Mouse (Mus musculus): ENCODE measurements around the gene Gdpd5. TPM values are rescaled to one million over a fixed set of nuclear protein-coding genes. Genes with fewer than 3 reads are reported as not detected.

Gdpd5 gene
- total RNA-seq, 2 experiments from 2014 or later, result 5.4 to 7.5 TPM

GRCm38 (mm10) chr7:99438881-99439280 lies 57.7 kb downstream of the Gdpd5 start:
- DNase-seq (ENCODE audit: low spot score in 2 of 2), result no peak

DNA sequence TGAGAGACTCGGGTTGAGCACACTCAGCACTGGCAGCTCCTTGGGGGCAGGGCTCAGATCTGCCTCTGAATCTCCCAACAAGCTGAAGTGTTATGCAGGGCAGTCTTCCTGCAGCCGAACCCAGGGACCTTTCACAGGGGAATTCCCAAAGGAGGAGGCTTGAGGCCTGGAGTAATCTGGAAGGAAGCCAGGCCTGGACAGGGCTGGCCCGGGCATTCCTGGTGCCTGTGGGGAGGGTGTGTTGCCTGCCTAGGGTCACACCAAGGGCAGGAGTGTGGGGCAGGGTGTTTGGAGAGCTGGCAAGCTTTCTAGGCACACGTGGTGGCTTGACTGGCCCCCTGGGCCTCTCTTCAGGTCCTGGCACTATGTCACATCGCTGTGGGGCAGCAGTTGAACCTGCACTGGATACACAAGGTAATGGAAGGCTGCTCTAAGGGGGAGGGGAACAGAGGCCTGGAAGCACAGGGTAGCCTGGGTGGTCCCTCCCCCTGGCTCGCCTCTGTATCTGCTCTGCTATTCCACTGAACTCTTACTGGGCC lies 60.4 kb downstream of the Gdpd5 start:
- DNase-seq (ENCODE audit: low spot score in 2 of 2), result peak in 1 of 2 experiments; percentile 32

DNA sequence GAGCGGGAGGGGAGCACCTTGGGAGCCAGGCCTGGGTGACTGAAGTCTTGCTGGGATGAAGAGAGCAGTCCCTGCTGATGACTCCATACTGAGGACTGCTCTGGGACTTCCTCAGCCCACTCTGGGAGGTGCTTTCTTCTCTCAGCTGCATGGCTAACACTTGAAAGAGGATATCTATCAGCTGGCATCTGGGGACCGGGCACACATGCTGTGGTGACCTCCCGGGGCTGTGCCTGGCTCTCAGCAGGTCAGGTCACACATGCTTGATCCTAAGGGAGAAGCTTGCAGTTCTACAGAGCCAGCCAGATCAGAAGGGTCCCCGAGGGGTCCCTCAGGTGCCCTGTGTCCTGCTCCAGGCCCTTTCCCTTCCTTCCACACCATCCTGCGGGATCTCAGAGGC lies 62.0 kb downstream of the Gdpd5 start:
- no peak for DNase-seq (ENCODE audit: low spot score in 2 of 2)

DNA sequence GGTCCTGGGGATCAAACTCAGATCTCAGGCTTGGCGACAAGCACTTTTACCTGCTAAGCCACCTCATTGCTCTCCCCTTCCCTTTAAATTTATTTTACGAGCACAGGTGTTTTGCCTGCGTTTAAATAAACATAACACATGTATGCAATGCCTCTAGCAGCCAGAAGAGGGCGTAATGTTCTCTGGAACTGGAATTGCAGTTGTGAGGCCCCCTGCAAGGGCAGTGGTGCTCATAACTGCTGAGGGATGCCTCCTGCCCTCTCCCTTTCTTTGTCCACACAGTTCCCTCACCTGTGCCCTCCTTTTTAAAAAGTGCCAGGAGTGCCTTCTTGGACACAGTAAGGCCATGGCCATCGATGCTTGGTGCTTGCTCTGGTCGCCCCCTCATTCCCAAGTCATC lies 62.8 kb downstream of the Gdpd5 start:
- DNase-seq (ENCODE audit: low spot score in 2 of 2), result no peak

DNA sequence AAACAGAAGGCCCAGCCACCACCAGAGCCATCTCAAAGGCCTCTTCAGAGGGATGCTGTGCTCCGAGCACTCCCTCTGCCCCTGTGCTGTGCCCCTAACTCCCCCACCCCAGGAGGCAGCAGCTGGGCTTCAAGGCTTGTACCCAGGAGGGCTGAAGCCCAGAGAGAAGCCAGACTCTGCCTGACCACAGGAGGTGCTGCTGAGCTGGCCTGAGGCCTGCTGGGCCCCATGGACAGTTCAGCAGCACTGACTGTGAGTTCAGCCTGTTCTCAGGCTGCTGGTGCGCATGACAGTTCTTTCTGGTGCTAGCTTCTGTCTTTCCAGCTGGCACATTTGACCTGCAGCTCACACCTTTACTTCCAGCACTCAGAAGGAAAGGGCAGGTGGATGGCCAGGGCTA lies 64.6 kb downstream of the Gdpd5 start:
- DNase-seq (ENCODE audit: low spot score in 2 of 2), result no peak

GRCm38 (mm10) chr7:99447323-99447722 lies 66.1 kb downstream of the Gdpd5 start:
- no peak for DNase-seq (ENCODE audit: low spot score in 2 of 2)

- no peak for DNase-seq (ENCODE audit: low spot score in 2 of 2)
Measured at GRCm38 (mm10) chr7:99448619-99449018, 67.4 kb downstream of the Gdpd5 start.

DNA sequence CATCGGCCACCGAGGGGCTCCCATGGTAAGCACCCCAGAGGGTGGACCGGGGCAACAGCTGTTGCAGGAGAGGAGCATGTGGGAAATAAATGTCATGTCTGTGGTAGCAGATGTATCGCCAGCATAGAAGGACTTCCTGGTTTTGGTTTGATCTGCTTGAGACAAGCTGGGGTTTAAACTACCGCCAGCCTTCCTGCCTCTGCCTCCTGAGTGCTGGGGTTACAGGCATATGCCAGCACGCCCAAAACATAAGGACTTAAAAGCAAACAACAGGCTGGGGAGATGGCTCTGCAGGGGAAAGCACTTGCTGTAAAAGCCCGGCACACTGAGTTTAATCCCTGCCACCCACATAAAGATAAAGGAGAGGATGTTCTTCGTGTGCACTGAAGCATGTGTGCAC lies 67.8 kb downstream of the Gdpd5 start:
- no peak for DNase-seq (ENCODE audit: low spot score in 2 of 2)

GRCm38 (mm10) chr7:99449751-99450150 lies 68.5 kb downstream of the Gdpd5 start:
- DNase-seq (ENCODE audit: low spot score in 2 of 2), result no peak

- DNase-seq (ENCODE audit: low spot score in 2 of 2), result peak; percentile 50 to 75
Measured at GRCm38 (mm10) chr7:99450703-99451102, 69.5 kb downstream of the Gdpd5 start.

GRCm38 (mm10) chr7:99452859-99453258 lies 71.6 kb downstream of the Gdpd5 start:
- DNase-seq (ENCODE audit: low spot score in 2 of 2), result no peak

GRCm38 (mm10) chr7:99454044-99454443 lies 72.8 kb downstream of the Gdpd5 start:
- DNase-seq (ENCODE audit: low spot score in 2 of 2), result no peak

DNA sequence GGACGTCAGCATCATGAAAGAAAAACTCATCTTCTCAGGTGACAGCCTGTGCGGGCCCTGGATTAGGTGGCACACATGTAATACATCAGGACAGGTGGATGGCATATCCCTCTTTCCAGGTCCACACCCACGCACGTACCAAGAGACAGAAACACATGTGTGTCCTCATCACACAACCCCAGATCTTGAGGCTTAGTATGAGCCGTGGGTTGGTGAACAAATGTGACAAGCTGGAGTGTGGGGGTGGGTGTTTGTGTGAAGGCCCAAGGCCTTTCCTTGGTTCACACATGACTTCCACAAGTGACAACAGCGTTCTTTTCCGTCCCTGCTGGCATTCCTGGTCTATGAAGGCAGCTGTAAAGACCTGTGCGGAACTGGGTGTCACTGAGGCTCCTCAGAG lies 77.6 kb downstream of the Gdpd5 start:
- DNase-seq (ENCODE audit: low spot score in 2 of 2), result no peak

DNA sequence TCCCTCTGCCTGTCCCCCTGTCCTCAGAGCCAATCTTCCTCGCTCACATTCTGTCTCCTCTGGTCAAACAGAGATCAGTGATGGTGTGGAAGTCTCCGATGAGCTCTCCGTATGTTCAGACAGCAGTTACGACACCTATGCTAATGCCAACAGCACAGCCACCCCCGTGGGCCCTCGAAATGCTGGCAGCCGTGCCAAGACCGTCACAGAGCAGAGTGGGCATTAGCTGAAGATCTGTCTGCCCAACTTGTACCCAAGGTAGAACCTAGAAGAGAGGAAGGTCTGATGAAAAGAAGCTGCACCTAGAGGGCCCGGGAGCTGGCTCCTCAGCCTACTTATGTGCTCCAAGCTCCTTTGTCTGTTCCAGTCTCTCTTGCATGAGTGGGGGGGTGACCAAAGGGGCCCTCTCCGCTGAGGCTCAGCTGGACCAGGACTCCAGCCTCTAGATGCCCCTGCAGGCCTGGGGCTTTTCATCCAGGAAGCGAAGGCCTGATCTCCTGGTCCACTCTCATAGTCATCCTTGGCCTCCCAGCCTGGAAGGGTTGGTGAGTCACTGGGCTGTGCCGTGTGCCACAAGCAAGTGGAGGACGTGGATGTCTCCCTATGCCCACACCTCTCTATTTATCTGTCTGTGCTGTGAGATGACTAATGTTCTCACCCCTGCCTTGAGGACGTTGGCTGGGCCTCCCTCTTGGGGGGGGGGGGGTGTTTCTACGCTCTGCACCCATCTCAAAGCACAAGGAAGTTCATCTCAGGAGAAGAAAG lies 78.9 kb downstream of the Gdpd5 start:
- DNase-seq (ENCODE audit: low spot score in 2 of 2), result no peak

DNA sequence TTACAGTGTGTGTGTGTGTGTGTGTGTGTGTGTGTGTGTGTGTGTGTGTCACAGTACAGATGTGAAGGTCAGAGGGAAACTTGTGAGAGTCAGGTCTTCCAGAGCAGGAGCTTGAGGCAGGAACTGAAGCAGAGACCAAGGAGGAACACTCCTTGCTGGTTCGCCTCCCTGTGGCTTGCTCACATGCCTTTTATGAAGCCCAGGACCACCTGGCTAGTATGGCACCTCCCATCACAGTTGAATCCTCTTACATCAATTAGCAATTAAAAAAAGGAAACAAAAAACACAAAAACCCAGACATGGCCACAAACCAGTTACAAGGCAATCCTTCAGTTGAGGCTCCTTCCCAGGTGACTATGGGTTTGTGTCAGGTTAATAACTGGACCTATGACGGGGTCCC lies 81.9 kb downstream of the Gdpd5 start:
- no peak for DNase-seq (ENCODE audit: low spot score in 2 of 2)

DNA sequence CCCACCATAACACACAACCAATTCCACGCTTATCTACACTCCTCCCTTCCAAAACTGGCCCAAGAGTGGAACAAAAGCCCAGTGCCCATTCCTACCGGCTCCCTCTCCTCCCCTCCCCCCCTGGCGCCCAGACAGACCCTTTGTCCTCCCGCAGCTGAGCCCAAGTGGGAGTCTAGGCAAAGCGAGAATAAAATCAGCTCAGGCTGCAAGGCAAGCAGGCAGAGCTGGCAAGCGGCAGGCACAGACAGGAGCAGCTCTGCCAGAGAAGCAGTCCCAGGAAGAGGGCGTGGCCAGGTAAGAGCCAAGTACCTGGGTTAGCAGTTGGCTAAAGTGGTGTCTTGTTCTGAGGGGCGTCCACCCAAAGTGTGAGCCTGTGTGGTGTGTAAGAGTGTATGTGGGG lies 84.6 kb downstream of the Gdpd5 start, which contains the start of gene Klhl35:
TSS of gene Klhl35 (plus strand) at position 194 of the 400 bp plus-strand sequence.
- no peak for DNase-seq (ENCODE audit: low spot score in 2 of 2)

GRCm38 (mm10) chr7:99467916-99468282 lies 86.7 kb downstream of the Gdpd5 start:
- DNase-seq (ENCODE audit: low spot score in 2 of 2), result no peak

- peak; percentile 43 to 57 for DNase-seq (ENCODE audit: low spot score in 2 of 2)
Measured at GRCm38 (mm10) chr7:99468283-99469132, 87.3 kb downstream of the Gdpd5 start.

DNA sequence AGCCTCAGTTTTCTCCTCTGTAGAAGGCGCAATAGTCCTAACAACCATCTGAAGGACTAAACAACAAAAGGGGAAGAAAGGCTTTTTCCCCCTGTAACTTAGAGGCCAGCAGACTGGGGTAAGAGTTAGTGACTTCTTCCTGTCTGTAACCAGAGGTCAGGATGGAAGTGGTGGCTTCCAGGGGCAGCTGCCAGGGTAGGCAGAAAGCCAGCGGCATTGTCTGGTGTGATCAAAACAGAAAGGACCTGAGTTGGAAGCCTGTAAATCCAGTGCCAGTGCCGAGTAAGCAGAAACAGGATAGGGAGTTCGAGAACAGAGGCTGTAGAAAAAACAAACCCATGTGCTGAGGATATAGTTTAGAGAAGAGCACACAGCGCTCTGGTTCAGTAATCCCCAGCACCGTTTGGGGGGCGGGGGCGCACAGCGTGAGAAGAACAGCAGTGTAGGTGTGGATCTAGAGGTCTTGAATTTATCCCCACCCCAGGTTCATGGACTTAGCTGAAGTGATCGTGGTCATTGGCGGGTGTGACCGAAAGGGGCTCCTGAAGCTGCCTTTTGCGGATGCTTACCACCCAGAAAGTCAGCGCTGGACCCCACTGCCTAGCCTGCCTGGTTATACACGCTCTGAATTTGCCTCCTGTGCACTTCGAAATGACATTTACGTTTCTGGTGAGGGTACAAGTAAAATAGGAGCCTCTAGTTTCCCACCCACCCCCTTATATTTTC lies 88.6 kb downstream of the Gdpd5 start:
- DNase-seq (ENCODE audit: low spot score in 2 of 2), result no peak

- no peak for DNase-seq (ENCODE audit: low spot score in 2 of 2)
Measured at GRCm38 (mm10) chr7:99471578-99471977, 90.4 kb downstream of the Gdpd5 start.

All from adrenal gland, adult 18-20 months (tissue).